Mouse (Mus musculus) kidney, embryonic 15.5 days (tissue): ENCODE results near the gene Agfg2. TPM values are rescaled to one million over a fixed set of nuclear protein-coding genes. Genes with fewer than 3 reads are reported as not detected.

Experiments used
- polyA plus RNA-seq: library from polyadenylated mRNA; unstranded; fragments of >200 nt; fragmentation: Nextera tagmentation; extraction: Ambion mirVana; gene quantifications from 2 replicates; pipeline ENCODE4 v1.2.1, GENCODE M21; 2015

The Agfg2 gene
- polyA plus RNA-seq, 1 experiment from 2014 or later: 23.1 TPM

Other genes starting within 250 kb of the Agfg2 start
- 0.06 and 0.09 TPM in 2 replicates for gene Zan, start 207.7 kb downstream of the Agfg2 start, polyA plus RNA-seq
- 55.9 and 57.7 TPM in 2 replicates for gene Pop7, start 182.2 kb downstream of the Agfg2 start, polyA plus RNA-seq
- 13.2 and 14.7 TPM in 2 replicates for gene Gigyf1, start 166.2 kb downstream of the Agfg2 start, polyA plus RNA-seq
- gene Epo, start 151.5 kb downstream of the Agfg2 start, polyA plus RNA-seq: 0.45 TPM in 1 of 2 replicates, not detected in the other
- 337 and 348 TPM in 2 replicates for gene Gnb2, start 151.2 kb downstream of the Agfg2 start, polyA plus RNA-seq
- 0.40 and 1.8 TPM in 2 replicates for gene Actl6b, start 131.2 kb downstream of the Agfg2 start, polyA plus RNA-seq
- 0.42 and 0.99 TPM in 2 replicates for gene Tfr2, start 114.9 kb downstream of the Agfg2 start, polyA plus RNA-seq
- 26.6 and 30.2 TPM in 2 replicates for gene Mospd3, start 83.7 kb downstream of the Agfg2 start, polyA plus RNA-seq
- gene Pcolce, start 70.9 kb downstream of the Agfg2 start, polyA plus RNA-seq: 135 and 139 TPM in 2 replicates
- gene Fbxo24, start 55.7 kb downstream of the Agfg2 start, polyA plus RNA-seq: 0.16 and 0.17 TPM in 2 replicates
- gene Lrch4, start 55.6 kb downstream of the Agfg2 start, polyA plus RNA-seq: 47.4 and 50.6 TPM in 2 replicates
- gene Gm20605, start 55.6 kb downstream of the Agfg2 start, polyA plus RNA-seq: 10.4 and 13.1 TPM in 2 replicates
- 8.2 and 10.5 TPM in 2 replicates for gene Sap25, start 43.4 kb downstream of the Agfg2 start, polyA plus RNA-seq
- gene Irs3, start 39.0 kb downstream of the Agfg2 start, polyA plus RNA-seq: 0.80 and 0.82 TPM in 2 replicates
- gene Nyap1, start 56.9 kb upstream of the Agfg2 start, polyA plus RNA-seq: 1.8 and 2.1 TPM in 2 replicates
- gene Tsc22d4, start 61.0 kb upstream of the Agfg2 start, polyA plus RNA-seq: 111 and 126 TPM in 2 replicates
- gene Ppp1r35, start 94.1 kb upstream of the Agfg2 start, polyA plus RNA-seq: 25.9 and 33.2 TPM in 2 replicates
- gene Mepce, start 102.9 kb upstream of the Agfg2 start, polyA plus RNA-seq: 9.2 and 10.4 TPM in 2 replicates
- 26.6 and 31.8 TPM in 2 replicates for gene Zcwpw1, start 103.1 kb upstream of the Agfg2 start, polyA plus RNA-seq
- 1.3 and 2.4 TPM in 2 replicates for gene Pilra, start 151.6 kb upstream of the Agfg2 start, polyA plus RNA-seq
- gene Pilrb1, start 173.4 kb upstream of the Agfg2 start, polyA plus RNA-seq: 0.33 and 0.66 TPM in 2 replicates
- 0.54 and 1.1 TPM in 2 replicates for gene Pilrb2, start 187.1 kb upstream of the Agfg2 start, polyA plus RNA-seq
- gene Cyp3a13, start 236.9 kb upstream of the Agfg2 start, polyA plus RNA-seq: 0.06 and 0.10 TPM in 2 replicates